Mouse (Mus musculus) midbrain, postnatal 0 days (tissue): ENCODE measurements around the gene Cd72. TPM values are rescaled to one million over a fixed set of nuclear protein-coding genes. Genes with fewer than 3 reads are reported as not detected.

ENCODE experiments used
- ATAC-seq: fragments of 200-750 bp; cut with Nextera tagmentation; 2 replicates; pipeline ENCODE4 v1.8.0; 2017; ENCODE audit warnings: moderate number of reproducible peaks, mild to moderate bottlenecking, moderate TSS enrichment, moderate library complexity; ENCODE audit not compliant: low FRiP score
- DNase-seq: peaks from one replicate; pipeline ENCODE4 v3.0.0-alpha.2; 2015; ENCODE audit warnings: low spot score
- H3K27ac ChIP-seq: fragments of 300-500 bp; sonication (generic); 2 replicates; pipeline ENCODE4 v1.5.1; 2014; ENCODE audit warnings: low read depth, mild to moderate bottlenecking, low read length, mixed read lengths
- H3K27me3 ChIP-seq: fragments of 300-500 bp; sonication (generic); 2 replicates; pipeline ENCODE4 v1.6.1; 2014; ENCODE audit warnings: low read length, control low read depth, mixed read lengths; ENCODE audit not compliant: insufficient read depth
- H3K36me3 ChIP-seq: fragments of 300-500 bp; sonication (generic); 2 replicates; pipeline ENCODE4 v1.6.1; 2014; ENCODE audit warnings: low read length, control low read depth, mixed read lengths; ENCODE audit not compliant: insufficient read depth
- H3K4me1 ChIP-seq: fragments of 300-500 bp; sonication (generic); 2 replicates; pipeline ENCODE4 v1.6.1; 2014; ENCODE audit warnings: mild to moderate bottlenecking, control low read depth, antibody characterized with exemption, low read length, mixed read lengths; ENCODE audit not compliant: insufficient read depth
- H3K4me2 ChIP-seq: fragments of 300-500 bp; sonication (generic); 2 replicates; pipeline ENCODE4 v1.6.1; 2014; ENCODE audit warnings: low read depth, mild to moderate bottlenecking, low read length, mixed read lengths; ENCODE audit not compliant: poor library complexity, severe bottlenecking
- H3K4me3 ChIP-seq: fragments of 300-500 bp; sonication (generic); 2 replicates; pipeline ENCODE4 v1.5.1; 2014; ENCODE audit warnings: low read depth, mild to moderate bottlenecking, low read length, moderate library complexity
- H3K9ac ChIP-seq: fragments of 300-500 bp; sonication (generic); replicated peaks from 2 replicates; pipeline ENCODE4 v1.6.1; 2014; ENCODE audit warnings: mild to moderate bottlenecking, low read length, moderate library complexity, mixed read lengths; ENCODE audit not compliant: poor library complexity, severe bottlenecking
- H3K9me3 ChIP-seq: fragments of 300-500 bp; sonication (generic); 2 replicates; pipeline ENCODE4 v1.6.1; 2016; ENCODE audit warnings: low read length, control low read depth
- CTCF ChIP-seq: IDR thresholded peaks from 2 replicates; pipeline ENCODE4 v1.5.1; 2016; ENCODE audit warnings: antibody characterized with exemption, mild to moderate bottlenecking
- WGBS: fragments of 180-500 bp; shearing (Covaris S2); extraction: QIAGEN DNeasy Blood & Tissue Kit; methylation state at CpG from one replicate; pipeline ENCODE4 v1.1.7; 2014; 5-methylcytosine and 5-hydroxymethylcytosine counted together
- polyA plus RNA-seq: library from polyadenylated mRNA; unstranded; fragments of >200 nt; fragmentation: Nextera tagmentation; extraction: Ambion mirVana; gene quantifications from 2 replicates; pipeline ENCODE4 v1.2.1, GENCODE M21; 2015
- total RNA-seq: library from RNA; depleted of rRNA; stranded (reverse); fragments of >200 nt; gene quantifications from 2 replicates; pipeline ENCODE4 v1.2.3, GENCODE M21; 2014; rRNA removed

The Cd72 gene
- total RNA-seq (not detected in 2 replicates), polyA plus RNA-seq (5.2 and 5.4 TPM in 2 replicates)

- Histone ChIP-seq H3K9ac (no peak within 1 kb of the TSS), H3K36me3 (no peaks in the 10 kb centered on the region), H3K9me3 (no peaks in the 10 kb centered on the region), H3K4me1 (no peaks in the 10 kb centered on the region), H3K27me3 (peaks cover 7% of the 10 kb centered on the region; the same call in 1 of the 2 replicates), H3K27ac (no peak within 1 kb of the TSS), H3K4me2 (peak within 1 kb of the TSS; percentile 34; the same call in 1 of the 2 replicates), H3K4me3 (peak within 1 kb of the TSS; percentile 10; the same call in 1 of the 2 replicates)
- ATAC-seq: no peak
- 30% methylated on average over 20 of the region's 20 CpGs for WGBS
- TF ChIP-seq CTCF: no peak
- DNase-seq: peak; percentile 12
Measured at GRCm38 (mm10) chr4:43454041-43454836, at the start of gene Cd72. Cd72 (minus strand) TSS chr4:43454628.

GRCm38 (mm10) chr4:43503506-43503905 lies 49.1 kb upstream of the Cd72 start:
- WGBS: 85% methylated on average over 6 of the region's 6 CpGs
- H3K27ac ChIP-seq: no peak overlapping the region
- H3K27me3 ChIP-seq: peaks cover 6% of the 10 kb centered on the region; the same call in 1 of the 2 replicates
- H3K9me3 ChIP-seq: no peaks in the 10 kb centered on the region
- no peaks in the 10 kb centered on the region; the same call in 1 of the 2 replicates for H3K4me1 ChIP-seq
- no peak for TF ChIP-seq CTCF
- H3K9ac ChIP-seq: no peak overlapping the region
- H3K4me2 ChIP-seq: no peak overlapping the region
- no peak for ATAC-seq
- H3K4me3 ChIP-seq: no peak overlapping the region
- H3K36me3 ChIP-seq: no peaks in the 10 kb centered on the region
- no peak for DNase-seq

GRCm38 (mm10) chr4:43503041-43503440 lies 48.6 kb upstream of the Cd72 start:
- no peak overlapping the region for H3K9ac ChIP-seq
- no peaks in the 10 kb centered on the region for H3K4me1 ChIP-seq
- no peaks in the 10 kb centered on the region for H3K9me3 ChIP-seq
- no peak overlapping the region for H3K4me3 ChIP-seq
- no peak for TF ChIP-seq CTCF
- H3K4me2 ChIP-seq: no peak overlapping the region
- DNase-seq: no peak
- no peak overlapping the region for H3K27ac ChIP-seq
- peaks cover 5% of the 10 kb centered on the region; the same call in 1 of the 2 replicates for H3K27me3 ChIP-seq
- WGBS: 77% methylated on average over 2 of the region's 2 CpGs
- H3K36me3 ChIP-seq: no peaks in the 10 kb centered on the region
- ATAC-seq: no peak

GRCm38 (mm10) chr4:43499407-43500333 lies 45.2 kb upstream of the Cd72 start, which contains the start of gene Arhgef39:
Arhgef39 (minus strand) TSS chr4:43499695.
- TF ChIP-seq CTCF: no peak
- 6% methylated on average over 50 of the region's 50 CpGs for WGBS

GRCm38 (mm10) chr4:43498983-43499382 lies 44.6 kb upstream of the Cd72 start:
- no peaks in the 10 kb centered on the region for H3K27me3 ChIP-seq
- H3K9ac ChIP-seq: peak overlapping the region; percentile 50
- peaks cover 3% of the 10 kb centered on the region; the same call in 1 of the 2 replicates for H3K36me3 ChIP-seq
- ATAC-seq (no peak), DNase-seq (peak; percentile 26)
- no peak overlapping the region for H3K27ac ChIP-seq
- H3K4me2 ChIP-seq: peak overlapping the region; percentile 85
- H3K4me1 ChIP-seq: 0 out of 2 replicates have a peak, but pooled peaks cover 6% of the 10 kb centered on the region
- no peaks in the 10 kb centered on the region for H3K9me3 ChIP-seq
- WGBS: 14% methylated on average over 8 of the region's 8 CpGs
- TF ChIP-seq CTCF: peak; percentile 52
- H3K4me3 ChIP-seq: peak overlapping the region; percentile 49

More at GRCm38 (mm10) chr4:43499407-43500333, 45.2 kb upstream of the Cd72 start, which contains the start of gene Arhgef39:
- Histone ChIP-seq H3K36me3 (peaks cover 3% of the 10 kb centered on the region; the same call in 1 of the 2 replicates), H3K9me3 (no peaks in the 10 kb centered on the region), H3K27me3 (no peaks in the 10 kb centered on the region), H3K4me1 (0 out of 2 replicates have a peak, but pooled peaks cover 6% of the 10 kb centered on the region), H3K4me2 (peak within 1 kb of the TSS; percentile 85), H3K27ac (no peak within 1 kb of the TSS), H3K4me3 (peak within 1 kb of the TSS; percentile 49), H3K9ac (peak within 1 kb of the TSS; percentile 50)
- ATAC-seq: peak; percentile 87
- DNase-seq: peak; percentile 85
